Mouse (Mus musculus): ENCODE data around the gene Pnn. TPM values are rescaled to one million over a fixed set of nuclear protein-coding genes. Genes with fewer than 3 reads are reported as not detected.

Pnn gene
- polyA plus RNA-seq, 1 experiment = 134 TPM

- no peak for TF ChIP-seq CTCF (IDR thresholded peaks at IDR 0.05; ENCODE audit: low read depth, low read length)
- Histone ChIP-seq H3K36me3 (ENCODE audit: control insufficient read depth, insufficient read depth, low read length, poor library complexity, severe bottlenecking) (no peaks in the 10 kb centered on the region), H3K9ac (ENCODE audit: low read depth, poor library complexity, severe bottlenecking) (no peak overlapping the region), H3K9me3 (replicated peaks; ENCODE audit: control insufficient read depth, insufficient read depth, low read length, poor library complexity, severe bottlenecking) (no peaks in the 10 kb centered on the region), H3K27me3 (ENCODE audit: control insufficient read depth, insufficient read depth, low read length, poor library complexity, severe bottlenecking) (no peaks in the 10 kb centered on the region), H3K4me3 (ENCODE audit: low read depth, low read length) (no peak overlapping the region), H3K27ac (ENCODE audit: insufficient read depth, low read length) (no peak overlapping the region), H3K4me1 (ENCODE audit: control insufficient read depth, insufficient read depth, low read length) (no peaks in the 10 kb centered on the region)
Observed at GRCm38 (mm10) chr12:59104771-59105170, 38.1 kb downstream of the Pnn start.

GRCm38 (mm10) chr12:59105914-59106313 lies 39.2 kb downstream of the Pnn start:
- Histone ChIP-seq H3K27me3 (ENCODE audit: control insufficient read depth, insufficient read depth, low read length, poor library complexity, severe bottlenecking) (no peaks in the 10 kb centered on the region), H3K9ac (ENCODE audit: low read depth, poor library complexity, severe bottlenecking) (no peak overlapping the region), H3K27ac (ENCODE audit: insufficient read depth, low read length) (no peak overlapping the region), H3K9me3 (replicated peaks; ENCODE audit: control insufficient read depth, insufficient read depth, low read length, poor library complexity, severe bottlenecking) (no peaks in the 10 kb centered on the region), H3K4me1 (ENCODE audit: control insufficient read depth, insufficient read depth, low read length) (no peaks in the 10 kb centered on the region), H3K4me3 (ENCODE audit: low read depth, low read length) (no peak overlapping the region), H3K36me3 (ENCODE audit: control insufficient read depth, insufficient read depth, low read length, poor library complexity, severe bottlenecking) (no peaks in the 10 kb centered on the region)
- TF ChIP-seq EP300 (IDR thresholded peaks at IDR 0.05; ENCODE audit: insufficient read depth, low read depth, low read length) (no peak), POLR2A (IDR thresholded peaks at IDR 0.05; ENCODE audit: insufficient read depth, low read length) (no peak), CTCF (IDR thresholded peaks at IDR 0.05; ENCODE audit: low read depth, low read length) (no peak)

- no peaks in the 10 kb centered on the region for H3K4me1 ChIP-seq (ENCODE audit: control insufficient read depth, insufficient read depth, low read length)
- no peaks in the 10 kb centered on the region for H3K9me3 ChIP-seq (replicated peaks; ENCODE audit: control insufficient read depth, insufficient read depth, low read length, poor library complexity, severe bottlenecking)
- no peak overlapping the region for H3K27ac ChIP-seq (ENCODE audit: insufficient read depth, low read length)
- TF ChIP-seq EP300 (IDR thresholded peaks at IDR 0.05; ENCODE audit: insufficient read depth, low read depth, low read length) (no peak), CTCF (IDR thresholded peaks at IDR 0.05; ENCODE audit: low read depth, low read length) (no peak), POLR2A (IDR thresholded peaks at IDR 0.05; ENCODE audit: insufficient read depth, low read length) (no peak)
- no peak overlapping the region for H3K9ac ChIP-seq (ENCODE audit: low read depth, poor library complexity, severe bottlenecking)
- H3K27me3 ChIP-seq (ENCODE audit: control insufficient read depth, insufficient read depth, low read length, poor library complexity, severe bottlenecking) = no peaks in the 10 kb centered on the region
- no peak overlapping the region for H3K4me3 ChIP-seq (ENCODE audit: low read depth, low read length)
- no peaks in the 10 kb centered on the region for H3K36me3 ChIP-seq (ENCODE audit: control insufficient read depth, insufficient read depth, low read length, poor library complexity, severe bottlenecking)
Observed at GRCm38 (mm10) chr12:59106491-59106890, 39.8 kb downstream of the Pnn start.

- Histone ChIP-seq H3K9ac (ENCODE audit: low read depth, poor library complexity, severe bottlenecking) (no peak overlapping the region), H3K36me3 (ENCODE audit: control insufficient read depth, insufficient read depth, low read length, poor library complexity, severe bottlenecking) (no peaks in the 10 kb centered on the region), H3K9me3 (replicated peaks; ENCODE audit: control insufficient read depth, insufficient read depth, low read length, poor library complexity, severe bottlenecking) (no peaks in the 10 kb centered on the region), H3K4me1 (ENCODE audit: control insufficient read depth, insufficient read depth, low read length) (no peaks in the 10 kb centered on the region), H3K27me3 (ENCODE audit: control insufficient read depth, insufficient read depth, low read length, poor library complexity, severe bottlenecking) (no peaks in the 10 kb centered on the region), H3K4me3 (ENCODE audit: low read depth, low read length) (no peak overlapping the region), H3K27ac (ENCODE audit: insufficient read depth, low read length) (no peak overlapping the region)
- TF ChIP-seq EP300 (IDR thresholded peaks at IDR 0.05; ENCODE audit: insufficient read depth, low read depth, low read length) (no peak), CTCF (IDR thresholded peaks at IDR 0.05; ENCODE audit: low read depth, low read length) (no peak), POLR2A (IDR thresholded peaks at IDR 0.05; ENCODE audit: insufficient read depth, low read length) (no peak)
Observed at GRCm38 (mm10) chr12:59107926-59108325, 41.2 kb downstream of the Pnn start.

GRCm38 (mm10) chr12:59117184-59117583 lies 50.5 kb downstream of the Pnn start:
- TF ChIP-seq EP300 (IDR thresholded peaks at IDR 0.05; ENCODE audit: insufficient read depth, low read depth, low read length) (no peak), POLR2A (IDR thresholded peaks at IDR 0.05; ENCODE audit: insufficient read depth, low read length) (no peak), CTCF (IDR thresholded peaks at IDR 0.05; ENCODE audit: low read depth, low read length) (no peak)
- no peaks in the 10 kb centered on the region for H3K36me3 ChIP-seq (ENCODE audit: control insufficient read depth, insufficient read depth, low read length, poor library complexity, severe bottlenecking)
- H3K9ac ChIP-seq (ENCODE audit: low read depth, poor library complexity, severe bottlenecking) = no peak overlapping the region
- H3K9me3 ChIP-seq (replicated peaks; ENCODE audit: control insufficient read depth, insufficient read depth, low read length, poor library complexity, severe bottlenecking) = no peaks in the 10 kb centered on the region
- H3K27ac ChIP-seq (ENCODE audit: insufficient read depth, low read length) = no peak overlapping the region
- H3K4me3 ChIP-seq (ENCODE audit: low read depth, low read length) = no peak overlapping the region
- no peaks in the 10 kb centered on the region for H3K27me3 ChIP-seq (ENCODE audit: control insufficient read depth, insufficient read depth, low read length, poor library complexity, severe bottlenecking)
- no peaks in the 10 kb centered on the region for H3K4me1 ChIP-seq (ENCODE audit: control insufficient read depth, insufficient read depth, low read length)

Other genes with a start within 250 kb of the Pnn start
- gene Sec23a, start 54.9 kb upstream of the Pnn start, polyA plus RNA-seq (2011; ENCODE audit: insufficient read depth, insufficient read length, low read depth, missing spikeins) = 68.6 and 79.0 TPM in 2 replicates
- gene Gemin2, start 53.5 kb upstream of the Pnn start, polyA plus RNA-seq (2011; ENCODE audit: insufficient read depth, insufficient read length, low read depth, missing spikeins) = 27.8 and 31.1 TPM in 2 replicates
- gene Trappc6b, start 5.4 kb upstream of the Pnn start, polyA plus RNA-seq (2011; ENCODE audit: insufficient read depth, insufficient read length, low read depth, missing spikeins) = 73.7 and 92.5 TPM in 2 replicates
- 73.7 and 75.9 TPM in 2 replicates for gene Mia2, start 28.9 kb downstream of the Pnn start, polyA plus RNA-seq (2011; ENCODE audit: insufficient read depth, insufficient read length, low read depth, missing spikeins)
- gene Fbxo33, start 152.8 kb downstream of the Pnn start, polyA plus RNA-seq (2011; ENCODE audit: insufficient read depth, insufficient read length, low read depth, missing spikeins) = 16.9 and 20.2 TPM in 2 replicates

All from ES-Bruce4 (cell line).